In genomic region chr11:94208811-94209675, GRCm38 (mm10) we compare ENCODE assay signal across 9 mouse cellular contexts. TPM values are rescaled to one million over a fixed set of nuclear protein-coding genes. Genes with fewer than 3 reads are reported as not detected.
DNase-seq lines count a peak whose midpoint lies in the region; ATAC-seq and TF ChIP-seq lines count a peak whose summit lies in the region.
"Had no signal": no experiment of that assay in that cellular context is flagged by ENCODE, and none has a peak within 500 bp of the region (broad histone marks: within the 10 kb centered on the region; RNA-seq: fewer than 3 reads in every experiment).

No protein-coding gene starts in this region.

- WGBS in forebrain, embryonic 10.5 days = 55% methylated on average over 8 of the region's 8 CpGs
- WGBS in forebrain, embryonic 16.5 days = 40% methylated on average over 8 of the region's 8 CpGs
- 44% methylated on average over 8 of the region's 8 CpGs for WGBS in lung, postnatal 0 days
- 47% methylated on average over 8 of the region's 8 CpGs for WGBS in liver, embryonic 12.5 days (ENCODE audit: insufficient replicate concordance)

- no peak overlapping the region for H3K9ac ChIP-seq in forebrain, embryonic 16.5 days (replicated peaks; ENCODE audit: low read depth, low read length)
- no peak overlapping the region for H3K9ac ChIP-seq in lung, postnatal 0 days (replicated peaks; ENCODE audit: low read depth)
- H3K9ac ChIP-seq in liver, embryonic 12.5 days = no peak overlapping the region

- peak overlapping the region; percentile 99 for H3K27ac ChIP-seq in forebrain, embryonic 10.5 days
- H3K27ac ChIP-seq in forebrain, embryonic 16.5 days (ENCODE audit: low read length) = no peak overlapping the region; the same call in 1 of the 2 replicates
- peak overlapping the region; percentile 91; the same call in 1 of the 2 replicates for H3K27ac ChIP-seq in lung, postnatal 0 days (ENCODE audit: low read length)
- 0 out of 2 replicates have a peak overlapping the region, but pooled peaks have one; percentile 95 for H3K27ac ChIP-seq in liver, embryonic 12.5 days

- H3K4me1 ChIP-seq in forebrain, embryonic 10.5 days = peaks cover 52% of the 10 kb centered on the region
- H3K4me1 ChIP-seq in forebrain, embryonic 16.5 days (replicated peaks; ENCODE audit: control insufficient read depth, insufficient read depth, low read length) = peaks cover 10% of the 10 kb centered on the region
- H3K4me1 ChIP-seq in lung, postnatal 0 days (ENCODE audit: insufficient read depth, low read depth, low read length) = no peaks in the 10 kb centered on the region
- H3K4me1 ChIP-seq in liver, embryonic 12.5 days = peaks cover 31% of the 10 kb centered on the region

- no peak overlapping the region for H3K4me2 ChIP-seq in forebrain, embryonic 16.5 days (ENCODE audit: low read length)
- H3K4me2 ChIP-seq in lung, postnatal 0 days (replicated peaks; ENCODE audit: low read depth, low read length) = no peak overlapping the region
- peak overlapping the region; percentile 98 for H3K4me2 ChIP-seq in liver, embryonic 12.5 days

- DNase-seq in forebrain, embryonic 10.5 days (ENCODE audit: extremely low spot score, low spot score) = no peak
- no peak for DNase-seq in lung, postnatal 0 days (ENCODE audit: low spot score)
- no peak for DNase-seq in lung, postnatal 10 days
- no peak for DNase-seq in thymus, adult 18-20 months
- DNase-seq in urinary bladder, postnatal 14 days (ENCODE audit: low spot score) = no peak
- DNase-seq: lung, postnatal 14 days had no signal

- H3K9me3 ChIP-seq in forebrain, embryonic 10.5 days = no peaks in the 10 kb centered on the region
- H3K9me3 ChIP-seq in forebrain, embryonic 16.5 days (ENCODE audit: control insufficient read depth, low read length) = no peaks in the 10 kb centered on the region
- H3K9me3 ChIP-seq in lung, postnatal 0 days (ENCODE audit: low read length) = no peaks in the 10 kb centered on the region
- H3K9me3 ChIP-seq in liver, embryonic 12.5 days (replicated peaks) = no peaks in the 10 kb centered on the region

- TF ChIP-seq CTCF in lung, postnatal 0 days (IDR thresholded peaks at IDR 0.05) = no peak

- no peak for ATAC-seq in forebrain, embryonic 16.5 days
- no peak for ATAC-seq in lung, postnatal 0 days
- no peak for ATAC-seq in liver, embryonic 12.5 days
- no peak for ATAC-seq in megakaryocyte, adult 5-6 weeks (ENCODE audit: poor library complexity, severe bottlenecking)

- TF ChIP-seq EP300 in lung, postnatal 0 days (IDR thresholded peaks at IDR 0.05) = no peak

- H3K4me3 ChIP-seq in forebrain, embryonic 10.5 days = peak overlapping the region; percentile 96; the same call in 1 of the 2 replicates
- no peak overlapping the region for H3K4me3 ChIP-seq in forebrain, embryonic 16.5 days (replicated peaks; ENCODE audit: low read length)
- H3K4me3 ChIP-seq in lung, postnatal 0 days (ENCODE audit: low read depth, low read length) = no peak overlapping the region
- H3K4me3 ChIP-seq in liver, embryonic 12.5 days = no peak overlapping the region

- 0 out of 2 replicates have a peak, but pooled peaks cover 4% of the 10 kb centered on the region for H3K27me3 ChIP-seq in forebrain, embryonic 10.5 days (ENCODE audit: poor library complexity, severe bottlenecking)
- H3K27me3 ChIP-seq in forebrain, embryonic 16.5 days (replicated peaks; ENCODE audit: control insufficient read depth, insufficient read depth, low read length) = no peaks in the 10 kb centered on the region
- no peaks in the 10 kb centered on the region for H3K27me3 ChIP-seq in lung, postnatal 0 days (replicated peaks; ENCODE audit: insufficient read depth, low read length)
- H3K27me3 ChIP-seq in liver, embryonic 12.5 days (replicated peaks) = peaks cover 8% of the 10 kb centered on the region; the same call in 1 of the 2 replicates

- H3K36me3 ChIP-seq in forebrain, embryonic 10.5 days (replicated peaks) = peaks cover 9% of the 10 kb centered on the region
- H3K36me3 ChIP-seq in forebrain, embryonic 16.5 days (ENCODE audit: control insufficient read depth, insufficient read depth) = 0 out of 2 replicates have a peak, but pooled peaks cover 2% of the 10 kb centered on the region
- H3K36me3 ChIP-seq in lung, postnatal 0 days (ENCODE audit: insufficient read depth, low read length) = no peaks in the 10 kb centered on the region
- peaks cover 6% of the 10 kb centered on the region for H3K36me3 ChIP-seq in liver, embryonic 12.5 days

RNA-seq across cellular contexts. Expression of gene Tob1, which starts 2.2 kb away (rescaled TPM):
- 18.8 and 20.1 TPM in 2 replicates for polyA plus RNA-seq in forebrain, embryonic 10.5 days (2016; fragmentation: Nextera tagmentation; extraction: Ambion mirVana)
- polyA plus RNA-seq in forebrain, embryonic 16.5 days (2015; fragmentation: Nextera tagmentation; extraction: Ambion mirVana) = 35.1 and 46.0 TPM in 2 replicates
- 43.9 and 46.0 TPM in 2 replicates for polyA plus RNA-seq in lung, postnatal 0 days (2015; fragmentation: Nextera tagmentation; extraction: Ambion mirVana)
- polyA plus RNA-seq in liver, embryonic 12.5 days (2016; fragmentation: Nextera tagmentation; extraction: Ambion mirVana) = 13.6 and 13.8 TPM in 2 replicates
- 15.5 and 17.8 TPM in 2 replicates for total RNA-seq in megakaryocyte, adult 5-6 weeks (2015)
- 13.5 and 19.3 TPM in 2 replicates for total RNA-seq in megakaryocyte, adult 5-6 weeks (2017)

RNA-seq across cellular contexts. Expression of gene Wfikkn2, which starts 36.8 kb away (rescaled TPM):
- 0.46 and 1.2 TPM in 2 replicates for polyA plus RNA-seq in forebrain, embryonic 10.5 days (2016; fragmentation: Nextera tagmentation; extraction: Ambion mirVana)
- 3.5 and 5.3 TPM in 2 replicates for polyA plus RNA-seq in forebrain, embryonic 16.5 days (2015; fragmentation: Nextera tagmentation; extraction: Ambion mirVana)
- polyA plus RNA-seq in lung, postnatal 0 days (2015; fragmentation: Nextera tagmentation; extraction: Ambion mirVana) = 0.46 and 0.60 TPM in 2 replicates
- 0.31 and 0.44 TPM in 2 replicates for polyA plus RNA-seq in liver, embryonic 12.5 days (2016; fragmentation: Nextera tagmentation; extraction: Ambion mirVana)
- not detected in 2 replicates for total RNA-seq in megakaryocyte, adult 5-6 weeks (2015)
- total RNA-seq in megakaryocyte, adult 5-6 weeks (2017) = not detected in 2 replicates
